Mouse (Mus musculus) liver, adult 2 months (tissue): ENCODE measurements around the gene Bcar3.

Source experiments
- CTCF ChIP-seq: fragments of 200-500 bp; IDR thresholded peaks from 2 replicates; pipeline ENCODE4 v1.5.1; 2011; ENCODE audit warnings: low read depth, low read length, control low read depth
- POLR2A ChIP-seq: fragments of 200-500 bp; IDR thresholded peaks from 2 replicates; pipeline ENCODE4 v1.6.1; 2011; ENCODE audit warnings: low read length, control low read depth; ENCODE audit not compliant: insufficient read depth; ENCODE audit errors: extremely low read depth

- TF ChIP-seq CTCF: no peak
- TF ChIP-seq POLR2A: no peak
Observed at GRCm38 (mm10) chr3:122244759-122245158, 49.2 kb upstream of the Bcar3 start.
